8 mouse cellular contexts compared by ENCODE assay signal in genomic region chr8:83955106-83955957, GRCm38 (mm10). TPM values are rescaled to one million over a fixed set of nuclear protein-coding genes. Genes with fewer than 3 reads are reported as not detected.
DNase-seq lines count a peak whose midpoint lies in the region; ATAC-seq and TF ChIP-seq lines count a peak whose summit lies in the region.

TSS of gene Gm10644 (minus strand) at chr8:83955205.
TSS of gene Asf1b (plus strand) at chr8:83955507.

- H3K4me2 ChIP-seq in kidney, embryonic 14.5 days (replicated peaks; ENCODE audit: low read depth, low read length), result peak within 1 kb of the TSS; percentile 91
- H3K4me2 ChIP-seq in limb, embryonic 15.5 days, result peak within 1 kb of the TSS; percentile 90

- WGBS in kidney, embryonic 14.5 days, result under 1% methylated on average over 75 of the region's 75 CpGs
- under 1% methylated on average over 75 of the region's 75 CpGs for WGBS in limb, embryonic 15.5 days

- H3K9ac ChIP-seq in kidney, embryonic 14.5 days (ENCODE audit: low read depth, low read length), result peak within 1 kb of the TSS; percentile 68
- H3K9ac ChIP-seq in limb, embryonic 15.5 days, result peak within 1 kb of the TSS; percentile 37

- no peaks in the 10 kb centered on the region for H3K27me3 ChIP-seq in kidney, embryonic 14.5 days (ENCODE audit: control insufficient read depth, insufficient read depth, low read length)
- no peaks in the 10 kb centered on the region for H3K27me3 ChIP-seq in limb, embryonic 15.5 days

- H3K4me1 ChIP-seq in bone marrow macrophage, adult 2 months (ENCODE audit: control insufficient read depth, insufficient read depth, low read length), result peaks cover 7% of the 10 kb centered on the region
- 0 out of 2 replicates have a peak, but pooled peaks cover 4% of the 10 kb centered on the region for H3K4me1 ChIP-seq in embryonic fibroblast, embryonic 13.5 days (ENCODE audit: control insufficient read depth, insufficient read depth, low read length)
- H3K4me1 ChIP-seq in kidney, embryonic 14.5 days (ENCODE audit: control insufficient read depth, insufficient read depth, low read length), result peaks cover 18% of the 10 kb centered on the region
- H3K4me1 ChIP-seq in limb, embryonic 15.5 days, result peaks cover 19% of the 10 kb centered on the region

- no peaks in the 10 kb centered on the region for H3K9me3 ChIP-seq in kidney, embryonic 14.5 days (ENCODE audit: control insufficient read depth, low read length)
- no peaks in the 10 kb centered on the region for H3K9me3 ChIP-seq in limb, embryonic 15.5 days

- no peak within 1 kb of the TSS for H3K27ac ChIP-seq in bone marrow macrophage, adult 2 months (ENCODE audit: insufficient read depth, low read depth, low read length)
- no peak within 1 kb of the TSS for H3K27ac ChIP-seq in embryonic fibroblast, embryonic 13.5 days (ENCODE audit: insufficient read depth, low read length)
- H3K27ac ChIP-seq in kidney, embryonic 14.5 days (ENCODE audit: low read depth, low read length), result no peak within 1 kb of the TSS
- H3K27ac ChIP-seq in limb, embryonic 15.5 days, result peak within 1 kb of the TSS; percentile 24; the same call in 1 of the 2 replicates

- TF ChIP-seq CTCF in bone marrow macrophage, adult 2 months (IDR thresholded peaks at IDR 0.05; ENCODE audit: low read depth, low read length), result peak; percentile 11; the same call in 1 of the 2 replicates
- peak; percentile 96 for TF ChIP-seq CTCF in embryonic fibroblast, embryonic 13.5 days (IDR thresholded peaks at IDR 0.05; ENCODE audit: borderline replicate concordance, insufficient read depth, low read length)

- peak; percentile 100 for DNase-seq in A20 (ENCODE audit: low read depth, low spot score)
- DNase-seq in heart, adult 9 months (ENCODE audit: low spot score in 2 of 2), result peak; percentile 99
- DNase-seq in monocyte, adult 2 months (ENCODE audit: low read depth in 1 of 2, low spot score in 2 of 2), result peak; percentile 93 to 97
- peak; percentile 95 to 98 for DNase-seq in spleen, postnatal 36 days (ENCODE audit: low spot score in 2 of 2)

- no peaks in the 10 kb centered on the region for H3K36me3 ChIP-seq in kidney, embryonic 14.5 days (ENCODE audit: control insufficient read depth, insufficient read depth, low read length)
- H3K36me3 ChIP-seq in limb, embryonic 15.5 days, result no peaks in the 10 kb centered on the region

- ATAC-seq in kidney, embryonic 14.5 days (ENCODE audit: low FRiP score, low TSS enrichment), result peak; percentile 99
- peak; percentile 99 for ATAC-seq in limb, embryonic 15.5 days (ENCODE audit: insufficient number of reproducible peaks, low FRiP score, low TSS enrichment, low read depth)

- no peak; the same call in 1 of the 2 replicates for TF ChIP-seq POLR2A in bone marrow macrophage, adult 2 months (IDR thresholded peaks at IDR 0.05; ENCODE audit: borderline replicate concordance, low read depth, low read length)
- TF ChIP-seq POLR2A in embryonic fibroblast, embryonic 13.5 days (IDR thresholded peaks at IDR 0.05; ENCODE audit: low read depth, low read length), result peak; percentile 61

- H3K4me3 ChIP-seq in bone marrow macrophage, adult 2 months (ENCODE audit: insufficient read depth, low read length), result peak within 1 kb of the TSS; percentile 77
- peak within 1 kb of the TSS; percentile 87 for H3K4me3 ChIP-seq in embryonic fibroblast, embryonic 13.5 days (ENCODE audit: insufficient read depth, low read length)
- H3K4me3 ChIP-seq in kidney, embryonic 14.5 days (ENCODE audit: low read length), result peak within 1 kb of the TSS; percentile 79
- H3K4me3 ChIP-seq in limb, embryonic 15.5 days, result peak within 1 kb of the TSS; percentile 65

RNA-seq across cellular contexts. Expression of gene Gm10644, which starts in this region (rescaled TPM):
- 0.98 and 1.3 TPM in 2 replicates for polyA plus RNA-seq in bone marrow macrophage, adult 2 months (2012; ENCODE audit: insufficient read depth, insufficient read length, missing spikeins)
- polyA plus RNA-seq in embryonic fibroblast, embryonic 13.5 days (2011; ENCODE audit: insufficient read length, low read depth, missing spikeins), result not detected in 2 replicates
- 0.37 and 0.61 TPM in 2 replicates for polyA plus RNA-seq in kidney, embryonic 14.5 days (2014; fragmentation: Nextera tagmentation; extraction: Ambion mirVana)
- polyA plus RNA-seq in limb, embryonic 15.5 days (2015; fragmentation: Nextera tagmentation; extraction: Ambion mirVana), result 0.35 and 0.37 TPM in 2 replicates

RNA-seq across cellular contexts. Expression of gene Asf1b, which starts in this region (rescaled TPM):
- 41.3 and 42.9 TPM in 2 replicates for polyA plus RNA-seq in bone marrow macrophage, adult 2 months (2012; ENCODE audit: insufficient read depth, insufficient read length, missing spikeins)
- 16.6 and 17.2 TPM in 2 replicates for polyA plus RNA-seq in embryonic fibroblast, embryonic 13.5 days (2011; ENCODE audit: insufficient read length, low read depth, missing spikeins)
- polyA plus RNA-seq in kidney, embryonic 14.5 days (2014; fragmentation: Nextera tagmentation; extraction: Ambion mirVana), result 68.2 and 71.4 TPM in 2 replicates
- 55.8 and 62.5 TPM in 2 replicates for polyA plus RNA-seq in limb, embryonic 15.5 days (2015; fragmentation: Nextera tagmentation; extraction: Ambion mirVana)
